Mouse (Mus musculus): Measurements from ENCODE around the gene Vrk1. TPM values are rescaled to one million over a fixed set of nuclear protein-coding genes. Genes with fewer than 3 reads are reported as not detected.
A peak's percentile ranks its signal among the peaks of the same experiment; 100 is the strongest.

Gene Vrk1
- total RNA-seq, 2 experiments from 2014 or later, result 3.8 to 4.6 TPM

GRCm38 (mm10) chr12:106046143-106046795 lies 36.2 kb downstream of the Vrk1 start:
- DNase-seq (ENCODE audit: low spot score), result no peak

GRCm38 (mm10) chr12:106052271-106052670 lies 42.2 kb downstream of the Vrk1 start:
- peak; percentile 7 for DNase-seq (ENCODE audit: low spot score)

DNA sequence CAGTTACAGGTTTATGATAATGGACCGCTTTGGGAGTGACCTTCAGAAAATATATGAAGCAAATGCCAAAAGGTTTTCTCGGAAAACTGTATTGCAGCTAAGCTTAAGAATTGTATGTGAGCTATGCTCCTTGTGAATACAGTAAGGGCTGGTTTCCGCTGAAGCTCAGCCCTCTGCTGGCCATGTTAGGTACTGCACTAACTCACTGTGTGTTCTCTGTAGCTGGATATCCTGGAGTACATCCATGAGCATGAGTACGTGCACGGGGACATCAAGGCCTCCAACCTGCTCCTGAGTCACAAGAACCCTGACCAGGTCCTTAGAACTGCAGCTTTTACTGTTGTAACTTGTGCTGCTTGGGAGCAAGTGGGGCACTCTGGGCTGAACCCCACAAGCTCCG lies 45.8 kb downstream of the Vrk1 start:
- DNase-seq (ENCODE audit: low spot score), result peak; percentile 75

DNA sequence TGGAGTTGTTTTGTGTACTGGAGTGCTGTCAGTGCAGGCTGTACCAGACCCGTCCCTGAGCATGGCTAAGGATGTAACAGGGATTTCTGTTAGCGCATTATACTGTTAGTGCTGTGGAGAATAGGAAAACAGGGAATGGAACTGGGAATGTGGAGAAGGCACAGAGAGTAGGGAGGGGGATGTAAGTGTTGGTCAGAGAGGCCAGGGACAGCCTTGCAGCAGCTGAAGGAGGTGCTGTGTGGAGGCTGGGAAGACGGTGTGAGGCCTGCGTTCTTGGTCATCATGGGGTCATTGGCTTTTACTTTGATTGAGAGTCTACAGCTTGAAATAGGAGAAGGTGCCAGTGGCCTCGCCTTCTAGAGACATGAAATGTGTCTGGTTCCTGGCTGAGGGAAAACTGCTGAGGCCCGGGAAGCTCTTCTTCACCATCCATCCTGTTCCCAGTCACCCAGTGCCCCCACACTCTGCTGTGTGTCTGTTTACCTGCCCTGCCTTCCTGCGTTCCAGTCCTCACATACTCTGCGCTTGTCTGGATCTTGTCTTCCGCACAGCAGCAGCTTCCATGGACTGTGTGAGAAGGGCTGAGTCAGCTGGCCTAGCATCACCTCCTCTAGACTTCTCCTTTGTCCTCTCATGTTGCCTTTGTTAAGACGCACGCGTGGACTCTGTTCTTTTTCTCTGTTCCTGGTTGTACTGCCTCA lies 50.0 kb downstream of the Vrk1 start:
- no peak for DNase-seq (ENCODE audit: low spot score)

DNA sequence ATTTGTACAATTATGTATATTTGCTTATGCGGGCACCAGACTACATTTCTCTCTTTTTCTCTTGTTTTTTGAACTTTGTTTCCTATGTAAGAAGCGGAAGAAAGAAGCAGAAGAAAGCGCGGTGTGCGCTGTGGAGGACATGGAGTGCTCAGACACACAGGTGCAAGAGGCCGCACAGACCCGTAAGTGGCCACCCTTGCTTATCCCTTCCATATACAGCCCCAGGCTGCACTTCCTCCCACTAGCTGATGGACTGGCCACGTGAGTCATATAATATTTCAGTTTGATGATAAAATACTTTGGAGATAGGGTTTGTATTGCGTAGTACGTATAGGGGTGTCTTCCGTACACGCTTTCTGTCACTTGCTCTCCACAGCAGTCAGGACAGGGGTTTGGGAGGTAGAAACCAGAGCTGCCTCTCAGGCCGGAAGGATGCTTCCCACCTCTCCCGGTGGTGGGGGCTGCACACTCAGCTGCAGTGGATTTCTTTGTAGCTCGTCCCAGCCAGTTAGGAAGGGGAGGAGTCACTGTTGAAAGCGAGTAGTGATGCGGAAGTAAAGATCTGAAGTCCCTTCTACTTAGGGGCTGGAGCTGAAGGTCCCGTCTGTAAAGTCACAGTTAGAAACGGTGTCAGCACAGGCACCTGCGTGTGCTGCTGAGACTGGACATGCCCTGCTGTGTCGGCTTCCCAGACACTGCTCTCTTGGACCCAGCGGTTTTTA lies 60.6 kb downstream of the Vrk1 start:
- DNase-seq (ENCODE audit: low spot score), result no peak

GRCm38 (mm10) chr12:106071575-106072166 lies 61.6 kb downstream of the Vrk1 start:
- DNase-seq (ENCODE audit: low spot score), result no peak

DNA sequence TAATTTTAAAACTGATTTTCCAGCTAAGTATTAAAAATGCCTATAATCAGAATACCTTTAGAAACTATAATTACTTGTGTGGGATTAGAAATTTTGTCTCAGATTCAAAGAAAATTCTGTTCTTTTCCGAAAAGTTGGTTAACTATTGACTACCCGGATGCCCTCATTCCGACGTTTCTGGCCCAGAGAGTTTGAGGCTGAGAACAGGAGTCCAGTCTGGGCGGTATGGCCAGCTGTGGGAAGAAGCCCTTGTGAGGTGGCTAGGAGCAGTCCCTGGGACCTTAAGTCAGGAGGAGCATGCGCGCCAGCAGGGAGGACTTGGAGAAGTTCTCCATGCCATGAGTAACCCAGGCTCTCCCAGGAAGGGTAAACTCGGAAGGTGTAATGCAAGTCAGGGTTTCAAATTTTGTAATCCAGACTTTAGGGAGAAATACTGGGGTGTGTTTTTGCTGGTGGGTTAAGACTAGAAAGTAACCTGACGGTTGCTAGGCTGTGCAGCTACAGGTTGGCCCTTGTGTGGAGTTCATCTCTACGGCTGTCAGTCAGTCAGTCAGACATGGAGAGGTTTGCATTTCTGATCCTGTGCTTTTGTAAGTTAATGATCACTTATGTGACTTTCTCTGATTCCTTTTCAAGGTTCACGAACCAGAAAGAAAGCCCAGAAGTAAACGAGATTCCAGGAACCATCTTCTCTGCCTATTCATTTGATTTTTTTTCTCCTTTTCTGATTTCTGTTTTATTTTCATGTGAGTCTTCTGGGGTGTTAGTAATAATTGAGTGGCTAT lies 64.5 kb downstream of the Vrk1 start:
- no peak for DNase-seq (ENCODE audit: low spot score)

DNA sequence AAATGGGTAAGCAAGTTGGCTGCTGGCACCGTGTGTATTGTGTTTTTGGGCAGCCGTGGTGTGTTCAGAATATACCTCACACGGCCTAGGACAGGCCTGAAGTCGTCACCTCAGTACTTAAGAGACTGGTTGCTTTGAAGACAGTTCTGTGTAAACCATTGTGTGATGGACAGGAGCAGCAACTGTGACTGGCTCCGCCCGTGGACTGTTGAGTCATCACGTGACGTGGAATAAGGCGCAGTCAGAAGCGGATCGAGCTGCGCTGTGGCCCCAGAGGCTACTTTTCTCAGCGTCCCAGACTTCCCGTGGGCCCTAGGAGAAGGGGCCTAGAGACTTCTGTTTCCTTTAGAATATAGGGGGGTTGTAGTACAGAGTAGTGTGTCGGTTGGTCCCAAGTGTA lies 66.1 kb downstream of the Vrk1 start:
- no peak for DNase-seq (ENCODE audit: low spot score)

DNA sequence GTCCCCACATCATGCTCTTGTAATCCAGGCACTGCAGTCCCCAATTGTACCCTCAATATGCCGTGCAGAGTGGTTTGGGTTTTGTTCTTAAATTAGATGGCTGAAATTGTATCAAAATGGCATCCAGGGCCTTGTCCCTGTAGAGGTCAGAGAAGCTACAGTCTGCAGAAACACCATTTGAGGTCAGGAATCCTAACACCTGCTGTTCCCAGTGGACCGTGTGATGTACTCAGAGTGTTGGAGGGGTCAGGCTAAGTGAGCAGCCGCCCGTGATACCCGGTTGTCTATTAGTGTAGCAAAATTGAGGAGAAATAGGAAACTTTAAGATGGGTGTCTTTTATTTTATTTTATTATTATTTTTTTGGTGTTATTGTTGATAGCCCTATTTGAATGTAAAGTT lies 70.5 kb downstream of the Vrk1 start:
- no peak for DNase-seq (ENCODE audit: low spot score)

DNA sequence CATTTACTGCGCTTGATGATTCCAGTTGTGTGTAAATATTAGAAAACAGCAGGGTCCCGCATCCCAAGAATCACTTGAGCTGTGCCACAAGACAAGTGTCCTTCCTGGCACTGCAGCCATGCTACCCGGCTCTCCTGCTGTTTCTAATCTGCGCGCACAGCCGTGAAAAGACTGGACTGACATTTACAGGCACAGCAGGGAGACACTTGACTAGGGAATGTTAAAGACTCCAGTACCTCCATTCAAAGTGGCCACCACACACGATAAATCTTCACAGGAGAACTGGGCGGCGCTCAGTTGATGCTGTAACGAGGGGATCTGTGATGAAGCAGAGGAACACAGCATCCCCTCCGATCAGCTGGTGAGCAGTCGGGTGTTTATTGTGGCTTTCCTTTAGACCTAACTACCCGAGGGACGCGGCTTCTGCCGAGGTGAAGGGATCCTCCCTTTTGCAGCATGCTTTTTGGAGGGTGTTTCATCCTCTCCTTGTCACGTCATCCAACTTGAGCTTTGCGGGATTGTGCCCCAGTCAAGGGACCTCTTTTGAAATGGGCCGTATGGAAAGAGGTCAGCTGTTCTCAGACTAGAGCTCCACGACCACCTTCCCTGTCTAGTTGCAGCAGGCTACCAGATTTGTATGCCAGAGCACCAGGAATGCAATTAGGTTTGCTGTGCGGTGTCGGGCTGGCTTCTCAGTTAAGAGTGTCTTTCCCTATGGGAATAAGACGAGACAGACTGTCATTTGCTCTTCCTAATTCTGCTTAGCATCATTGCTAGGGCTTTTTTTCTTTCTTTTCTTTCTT lies 71.1 kb downstream of the Vrk1 start:
- no peak for DNase-seq (ENCODE audit: low spot score)

GRCm38 (mm10) chr12:106081748-106082140 lies 71.7 kb downstream of the Vrk1 start:
- no peak for DNase-seq (ENCODE audit: low spot score)

- no peak for DNase-seq (ENCODE audit: low spot score)
Measured at GRCm38 (mm10) chr12:106082191-106082957, 72.3 kb downstream of the Vrk1 start.

DNA sequence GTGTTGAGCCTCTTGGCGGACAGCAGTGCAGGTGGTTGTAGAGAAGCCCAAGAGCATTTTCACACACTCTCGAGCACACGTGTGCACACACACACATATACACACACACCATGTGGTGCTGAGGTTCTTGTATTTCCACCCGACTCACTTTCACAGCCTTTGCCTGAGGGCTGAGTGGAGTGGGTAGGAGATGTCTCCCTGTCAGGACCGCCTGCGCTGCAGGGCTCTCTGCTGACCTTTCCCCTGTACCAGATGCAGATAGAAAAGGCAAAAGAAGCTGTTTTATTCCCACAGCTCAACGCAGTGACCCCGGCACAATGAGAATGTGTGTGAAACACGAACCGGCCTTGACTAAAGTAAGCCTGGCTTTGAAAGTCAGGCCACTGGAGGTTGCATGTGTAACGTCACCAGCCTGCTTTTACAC lies 72.9 kb downstream of the Vrk1 start:
- no peak for DNase-seq (ENCODE audit: low spot score)

- DNase-seq (ENCODE audit: low spot score), result no peak
Measured at GRCm38 (mm10) chr12:106084126-106084525, 74.1 kb downstream of the Vrk1 start.

- no peak for DNase-seq (ENCODE audit: low spot score)
Measured at GRCm38 (mm10) chr12:106094827-106095226, 84.8 kb downstream of the Vrk1 start.

DNA sequence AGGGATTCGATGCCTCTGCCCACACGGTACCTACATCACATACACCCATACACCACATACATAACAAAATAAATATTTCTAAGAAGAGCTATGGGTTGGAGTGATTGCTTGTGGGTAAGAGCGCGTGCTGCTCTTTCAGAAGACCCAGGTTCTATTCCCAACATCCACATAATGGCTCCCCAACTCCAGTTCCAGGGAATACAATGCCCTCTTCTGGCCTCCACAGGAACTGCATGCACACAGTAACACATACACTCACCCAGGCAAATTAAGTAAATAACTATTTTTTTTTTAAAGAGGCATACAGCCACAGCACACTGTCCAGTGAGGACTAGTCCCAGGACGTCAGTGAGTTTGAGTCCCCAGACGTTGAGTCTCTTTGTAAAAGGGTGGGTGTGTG lies 92.0 kb downstream of the Vrk1 start:
- DNase-seq (ENCODE audit: low spot score), result no peak

DNA sequence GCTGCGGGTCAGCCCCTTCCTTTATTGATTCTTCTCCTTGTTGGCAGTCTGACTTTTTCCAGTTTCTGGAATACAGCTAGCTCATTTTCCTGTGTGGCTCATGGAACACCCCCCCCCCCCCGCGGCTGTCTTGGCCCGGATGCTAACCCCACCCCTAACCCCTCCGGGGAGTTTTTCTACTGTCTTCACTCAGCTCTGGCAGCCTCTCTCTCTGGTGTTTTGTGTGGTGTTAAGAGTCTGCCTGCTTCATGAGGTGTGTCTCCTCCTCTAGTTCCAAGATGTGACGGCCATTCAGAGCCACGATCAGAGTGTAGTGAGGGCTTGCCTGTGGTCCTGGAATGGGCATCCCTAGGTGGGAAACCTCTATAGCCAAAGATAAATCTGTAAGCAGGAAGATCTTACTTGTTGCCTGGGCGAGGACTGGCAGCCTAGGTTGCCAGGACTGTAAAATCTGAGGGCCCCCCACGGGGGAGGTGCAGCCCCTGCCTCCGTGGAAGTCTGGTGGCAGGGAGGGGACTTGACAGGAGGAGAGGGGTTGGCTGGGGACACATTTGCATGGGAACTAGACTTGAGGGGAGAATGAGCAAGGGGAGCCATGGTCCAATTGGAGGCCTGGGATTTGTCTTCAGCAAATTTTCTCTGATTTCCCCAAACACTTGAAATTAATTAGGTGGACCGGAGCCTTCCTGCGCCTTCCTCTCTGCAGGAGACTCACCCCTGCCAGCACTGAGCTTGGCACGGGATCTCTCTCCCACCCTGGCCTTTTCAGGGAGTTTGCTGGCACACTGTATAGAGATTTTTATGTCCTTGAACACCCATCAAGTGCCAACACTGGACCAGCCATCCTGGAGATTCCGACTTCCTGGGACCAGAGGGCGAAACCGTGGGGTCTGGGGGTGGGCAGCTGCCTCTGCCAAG lies 93.0 kb downstream of the Vrk1 start:
- DNase-seq (ENCODE audit: low spot score), result no peak

DNA sequence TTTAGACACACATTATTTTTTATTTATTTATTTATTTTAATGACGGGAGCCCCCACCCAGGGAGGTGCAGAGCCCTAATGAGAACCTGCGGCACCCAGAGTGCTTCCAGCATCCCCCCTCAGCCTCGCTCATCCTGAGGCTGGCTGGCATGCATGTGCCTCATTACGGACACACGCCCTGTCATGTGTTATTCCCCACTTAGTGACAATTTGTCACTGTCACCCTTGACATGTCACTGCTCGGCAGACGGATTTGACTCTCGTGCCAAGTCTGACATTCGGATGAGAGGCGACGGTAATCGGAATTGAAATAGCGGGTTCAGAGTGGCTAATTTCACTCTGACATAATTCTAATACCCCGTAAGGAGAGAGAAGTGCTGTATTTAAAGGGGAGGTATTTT lies 97.2 kb downstream of the Vrk1 start:
- no peak for DNase-seq (ENCODE audit: low spot score)

All from gastrocnemius, adult 18-20 months (tissue).